Mouse (Mus musculus) embryonic fibroblast, embryonic 13.5 days (primary cell): ENCODE results near the gene Ank3.

ENCODE experiments used
- CTCF ChIP-seq: IDR thresholded peaks from 2 replicates; pipeline ENCODE4 v1.5.1; 2011; ENCODE audit warnings: mild to moderate bottlenecking, control low read depth, low read length, moderate library complexity, borderline replicate concordance; ENCODE audit not compliant: insufficient read depth
- POLR2A ChIP-seq: IDR thresholded peaks from 2 replicates; pipeline ENCODE4 v1.6.1; 2011; ENCODE audit warnings: low read depth, mild to moderate bottlenecking, control low read depth, low read length, moderate library complexity

DNA sequence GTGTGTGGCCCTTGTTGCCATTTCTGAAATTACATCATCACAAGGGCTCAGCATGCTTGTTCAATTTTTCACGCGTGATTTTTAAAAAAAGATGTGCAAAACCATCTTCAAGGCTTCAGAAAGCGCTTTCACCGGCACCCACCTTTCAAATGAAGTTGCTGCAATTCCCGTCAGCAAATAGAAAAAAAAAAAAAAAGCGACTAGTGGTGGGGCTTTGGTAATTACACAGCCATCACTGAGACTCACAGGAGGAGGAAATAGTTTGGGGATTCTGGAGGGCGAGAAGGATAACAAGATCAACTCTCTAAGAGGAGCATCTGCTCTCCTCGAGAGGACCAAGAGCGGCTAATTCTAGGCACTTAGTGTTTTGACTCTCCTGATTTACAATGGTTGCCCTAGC lies 173.4 kb downstream of the Ank3 start:
- TF ChIP-seq POLR2A (no peak), CTCF (no peak)
